In the genomic region with DNA sequence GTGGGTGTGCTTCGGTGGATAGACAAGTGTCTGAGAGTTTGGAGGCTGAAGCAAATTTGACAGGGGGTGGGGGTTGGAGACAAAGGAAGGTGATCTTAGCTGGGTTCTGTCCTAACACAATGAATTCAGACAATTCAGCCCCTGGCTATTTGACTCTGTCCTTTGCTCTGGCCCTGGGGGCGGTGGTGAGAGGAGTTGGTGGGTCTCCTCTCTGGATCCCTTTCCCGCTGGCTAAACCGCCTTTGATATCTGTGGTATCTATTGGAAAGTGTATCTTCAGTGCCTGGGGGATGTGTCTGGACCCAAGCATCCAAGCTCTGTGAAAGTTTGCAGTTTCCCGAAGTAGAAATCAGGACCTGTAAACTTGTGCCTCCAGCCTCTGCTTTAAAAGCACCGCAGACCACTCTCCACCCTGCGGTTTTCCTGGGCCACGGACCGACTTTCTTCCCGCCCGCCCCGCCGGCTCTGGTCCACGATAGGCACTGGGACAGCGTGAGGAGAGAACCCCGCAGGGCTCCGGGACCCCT, we compare ENCODE assay signal across 7 mouse cellular contexts. TPM values are rescaled to one million over a fixed set of nuclear protein-coding genes. Genes with fewer than 3 reads are reported as not detected.
A peak's percentile ranks its signal among the peaks of the same experiment; 100 is the strongest.
DNase-seq lines count a peak whose midpoint lies in the region; ATAC-seq and TF ChIP-seq lines count a peak whose summit lies in the region.

No protein-coding gene starts in this region.

- DNase-seq in lung, postnatal 10 days: no peak
- DNase-seq in forebrain, embryonic 10.5 days (ENCODE audit: extremely low spot score, low spot score): no peak
- no peak for DNase-seq in limb, embryonic 11.5 days (ENCODE audit: low spot score)
- DNase-seq in retina, embryonic 14.5 days (ENCODE audit: low spot score): no peak
- no peak for DNase-seq in left cerebral cortex, postnatal 14 days (ENCODE audit: low spot score in 2 of 2)

- no peak for TF ChIP-seq POLR2A in small intestine, adult 2 months (IDR thresholded peaks at IDR 0.05; ENCODE audit: low read depth, low read length)

- no peaks in the 10 kb centered on the region for H3K36me3 ChIP-seq in lung, embryonic 16.5 days (ENCODE audit: control insufficient read depth, insufficient read depth, low read length)
- 0 out of 2 replicates have a peak, but pooled peaks cover 5% of the 10 kb centered on the region for H3K36me3 ChIP-seq in forebrain, embryonic 10.5 days (replicated peaks)
- H3K36me3 ChIP-seq in limb, embryonic 11.5 days (ENCODE audit: control insufficient read depth, insufficient read depth, low read length): no peaks in the 10 kb centered on the region
- no peaks in the 10 kb centered on the region for H3K36me3 ChIP-seq in small intestine, adult 2 months (ENCODE audit: control insufficient read depth, insufficient read depth, low read length)

- peak overlapping the region; percentile 78 for H3K4me3 ChIP-seq in lung, embryonic 16.5 days (ENCODE audit: low read length)
- H3K4me3 ChIP-seq in forebrain, embryonic 10.5 days: peak overlapping the region; percentile 88
- H3K4me3 ChIP-seq in limb, embryonic 11.5 days (ENCODE audit: low read depth, low read length): peak overlapping the region; percentile 90
- peak overlapping the region; percentile 76 for H3K4me3 ChIP-seq in small intestine, adult 2 months (ENCODE audit: low read depth, low read length)

- TF ChIP-seq CTCF in small intestine, adult 2 months (IDR thresholded peaks at IDR 0.05; ENCODE audit: extremely low read depth, insufficient read length, insufficient replicate concordance, low read depth, low read length): no peak

- peak; percentile 15 for ATAC-seq in lung, embryonic 16.5 days (ENCODE audit: low read depth)
- ATAC-seq in limb, embryonic 11.5 days (ENCODE audit: insufficient number of reproducible peaks, low FRiP score, low TSS enrichment, low read depth): no peak; the same call in 1 of the 2 replicates

- H3K27ac ChIP-seq in lung, embryonic 16.5 days (ENCODE audit: low read length): peak overlapping the region; percentile 81
- peak overlapping the region; percentile 94 for H3K27ac ChIP-seq in forebrain, embryonic 10.5 days
- peak overlapping the region; percentile 86 for H3K27ac ChIP-seq in limb, embryonic 11.5 days (replicated peaks; ENCODE audit: low read depth, low read length)
- no peak overlapping the region for H3K27ac ChIP-seq in small intestine, adult 2 months (ENCODE audit: insufficient read depth, low read depth, low read length)

- peaks cover 12% of the 10 kb centered on the region for H3K4me1 ChIP-seq in lung, embryonic 16.5 days (replicated peaks; ENCODE audit: control insufficient read depth, insufficient read depth, low read length)
- peaks cover 52% of the 10 kb centered on the region for H3K4me1 ChIP-seq in forebrain, embryonic 10.5 days
- peaks cover 12% of the 10 kb centered on the region for H3K4me1 ChIP-seq in limb, embryonic 11.5 days (ENCODE audit: control insufficient read depth, insufficient read depth, low read length)
- peaks cover 3% of the 10 kb centered on the region for H3K4me1 ChIP-seq in small intestine, adult 2 months (ENCODE audit: control insufficient read depth, insufficient read depth, insufficient read length, low read length)

- peak overlapping the region; percentile 90 for H3K4me2 ChIP-seq in lung, embryonic 16.5 days (ENCODE audit: low read depth, low read length)
- H3K4me2 ChIP-seq in limb, embryonic 11.5 days (ENCODE audit: low read depth, severe bottlenecking): peak overlapping the region; percentile 68

- H3K9ac ChIP-seq in lung, embryonic 16.5 days (ENCODE audit: low read length): peak overlapping the region; percentile 94
- peak overlapping the region; percentile 95 for H3K9ac ChIP-seq in limb, embryonic 11.5 days (ENCODE audit: low read length)

- no peaks in the 10 kb centered on the region for H3K9me3 ChIP-seq in lung, embryonic 16.5 days (ENCODE audit: control insufficient read depth, low read length)
- no peaks in the 10 kb centered on the region for H3K9me3 ChIP-seq in forebrain, embryonic 10.5 days
- no peaks in the 10 kb centered on the region for H3K9me3 ChIP-seq in limb, embryonic 11.5 days (ENCODE audit: control insufficient read depth, low read length)

- WGBS in lung, embryonic 16.5 days: 3% methylated on average over 17 of the region's 17 CpGs
- WGBS in forebrain, embryonic 10.5 days: under 1% methylated on average over 17 of the region's 17 CpGs
- WGBS in limb, embryonic 11.5 days: 2% methylated on average over 17 of the region's 17 CpGs
- WGBS in small intestine, adult 2 months: 15% methylated on average over 17 of the region's 17 CpGs

- H3K27me3 ChIP-seq in lung, embryonic 16.5 days (ENCODE audit: control insufficient read depth, insufficient read depth, low read depth, low read length): no peaks in the 10 kb centered on the region
- peaks cover 70% of the 10 kb centered on the region for H3K27me3 ChIP-seq in forebrain, embryonic 10.5 days (ENCODE audit: poor library complexity, severe bottlenecking)
- no peaks in the 10 kb centered on the region for H3K27me3 ChIP-seq in limb, embryonic 11.5 days (ENCODE audit: control insufficient read depth, insufficient read depth, low read length)
- peaks cover 23% of the 10 kb centered on the region for H3K27me3 ChIP-seq in small intestine, adult 2 months (ENCODE audit: control insufficient read depth, insufficient read depth, low read length)

- intact Hi-C loops in left cerebral cortex, postnatal 14 days (cut with DNase I): no loop called here

RNA-seq across cellular contexts. Expression of a gene that starts 0.5 kb away (rescaled TPM):
- 53.1 and 54.1 TPM in 2 replicates for polyA plus RNA-seq in lung, embryonic 16.5 days (2015; fragmentation: Nextera tagmentation; extraction: Ambion mirVana)
- polyA plus RNA-seq in forebrain, embryonic 10.5 days (2016; fragmentation: Nextera tagmentation; extraction: Ambion mirVana): 21.0 and 22.0 TPM in 2 replicates
- 37.4 and 40.8 TPM in 2 replicates for polyA plus RNA-seq in limb, embryonic 11.5 days (2014; fragmentation: Nextera tagmentation; extraction: Ambion mirVana)
- polyA plus RNA-seq in small intestine, adult 2 months (2012; rRNA removed): 10.3 and 71.0 TPM in 2 replicates
- total RNA-seq in left cerebral cortex, postnatal 14 days (2021): 10 to 100 TPM; 20.8 TPM
